ENCODE assay signal across 17 mouse cellular contexts in the genomic region with DNA sequence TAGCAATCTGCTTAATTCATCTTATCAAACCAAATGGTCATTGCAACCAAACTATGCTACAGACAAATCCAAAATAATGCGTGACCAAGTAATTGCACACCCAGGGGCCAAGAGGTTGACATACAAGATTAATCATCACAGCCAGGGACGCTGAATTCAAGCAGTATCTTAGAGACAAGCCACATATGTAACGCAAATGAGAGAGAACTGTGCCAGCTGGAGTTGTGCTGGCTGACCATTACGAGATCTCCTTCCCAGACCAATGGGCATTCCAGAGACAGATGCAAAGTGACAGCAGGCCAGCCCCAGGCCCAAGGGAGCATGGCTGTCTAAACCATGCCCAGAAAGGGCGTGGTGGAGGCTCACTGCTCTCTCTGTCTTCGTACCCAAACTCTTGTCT.
DNase-seq lines count a peak whose midpoint lies in the region; ATAC-seq and TF ChIP-seq lines count a peak whose summit lies in the region.
"Had no signal": no experiment of that assay in that cellular context is flagged by ENCODE, and none has a peak within 500 bp of the region (broad histone marks: within the 10 kb centered on the region; RNA-seq: fewer than 3 reads in every experiment).

No protein-coding gene starts in this region.

- no peaks in the 10 kb centered on the region for H3K27me3 ChIP-seq in hindbrain, embryonic 11.5 days (ENCODE audit: control insufficient read depth, insufficient read depth, low read length)
- no peaks in the 10 kb centered on the region for H3K27me3 ChIP-seq in hindbrain, embryonic 12.5 days
- H3K27me3 ChIP-seq in lung, embryonic 15.5 days, result no peaks in the 10 kb centered on the region
- H3K27me3 ChIP-seq in hindbrain, postnatal 0 days (ENCODE audit: insufficient read depth, low read length), result no peaks in the 10 kb centered on the region
- no peaks in the 10 kb centered on the region for H3K27me3 ChIP-seq in forebrain, embryonic 12.5 days
- H3K27me3 ChIP-seq: embryonic facial prominence, embryonic 15.5 days; limb, embryonic 12.5 days; liver, embryonic 15.5 days had no signal

- no peak for TF ChIP-seq CTCF in hindbrain, postnatal 0 days (IDR thresholded peaks at IDR 0.05; ENCODE audit: low read depth)

- H3K4me3 ChIP-seq in hindbrain, embryonic 11.5 days (ENCODE audit: low read depth, low read length), result no peak overlapping the region
- no peak overlapping the region for H3K4me3 ChIP-seq in hindbrain, embryonic 12.5 days
- no peak overlapping the region for H3K4me3 ChIP-seq in lung, embryonic 15.5 days
- no peak overlapping the region for H3K4me3 ChIP-seq in hindbrain, postnatal 0 days (ENCODE audit: low read length)
- H3K4me3 ChIP-seq in forebrain, embryonic 12.5 days (replicated peaks), result no peak overlapping the region
- H3K4me3 ChIP-seq: embryonic facial prominence, embryonic 15.5 days; gastrocnemius, adult 2 months; limb, embryonic 12.5 days; liver, embryonic 15.5 days had no signal

- H3K27ac ChIP-seq in hindbrain, embryonic 11.5 days (ENCODE audit: low read depth, low read length), result no peak overlapping the region
- no peak overlapping the region for H3K27ac ChIP-seq in hindbrain, embryonic 12.5 days
- H3K27ac ChIP-seq in lung, embryonic 15.5 days, result no peak overlapping the region
- H3K27ac ChIP-seq in hindbrain, postnatal 0 days, result no peak overlapping the region
- H3K27ac ChIP-seq in forebrain, embryonic 12.5 days, result no peak overlapping the region
- H3K27ac ChIP-seq: embryonic facial prominence, embryonic 15.5 days; gastrocnemius, adult 2 months; limb, embryonic 12.5 days; liver, embryonic 15.5 days had no signal

- DNase-seq in hindbrain, embryonic 11.5 days (ENCODE audit: low spot score), result peak; percentile 48
- DNase-seq in lung, postnatal 25 days (ENCODE audit: low spot score), result no peak
- DNase-seq in embryo, embryonic 10 days (ENCODE audit: low spot score), result peak; percentile 69
- peak; percentile 78 for DNase-seq in hindbrain, postnatal 0 days (ENCODE audit: low spot score)
- DNase-seq: cerebellum, adult 9-10 months; gastrocnemius, adult 2 months; kidney, adult 11 months; thymus, postnatal 14 days had no signal

- no peak overlapping the region for H3K9ac ChIP-seq in hindbrain, embryonic 11.5 days (ENCODE audit: low read depth, low read length)
- no peak overlapping the region for H3K9ac ChIP-seq in hindbrain, embryonic 12.5 days
- no peak overlapping the region for H3K9ac ChIP-seq in lung, embryonic 15.5 days
- H3K9ac ChIP-seq in hindbrain, postnatal 0 days (replicated peaks; ENCODE audit: low read length), result no peak overlapping the region
- H3K9ac ChIP-seq in forebrain, embryonic 12.5 days, result no peak overlapping the region
- H3K9ac ChIP-seq: embryonic facial prominence, embryonic 15.5 days; limb, embryonic 12.5 days; liver, embryonic 15.5 days had no signal

- no peaks in the 10 kb centered on the region for H3K4me1 ChIP-seq in hindbrain, embryonic 11.5 days (replicated peaks; ENCODE audit: control insufficient read depth, insufficient read depth, low read length)
- H3K4me1 ChIP-seq in hindbrain, embryonic 12.5 days, result peaks cover 6% of the 10 kb centered on the region
- H3K4me1 ChIP-seq in lung, embryonic 15.5 days, result no peaks in the 10 kb centered on the region
- no peaks in the 10 kb centered on the region for H3K4me1 ChIP-seq in hindbrain, postnatal 0 days (ENCODE audit: insufficient read depth, low read length)
- H3K4me1 ChIP-seq in forebrain, embryonic 12.5 days, result no peaks in the 10 kb centered on the region
- H3K4me1 ChIP-seq: liver, embryonic 15.5 days had no signal

- ATAC-seq in hindbrain, embryonic 11.5 days (ENCODE audit: low FRiP score), result peak; percentile 59; the same call in 1 of the 2 replicates
- no peak for ATAC-seq in hindbrain, embryonic 12.5 days (ENCODE audit: low FRiP score)
- peak; percentile 78 for ATAC-seq in lung, embryonic 15.5 days (ENCODE audit: borderline replicate concordance, extremely low read depth, low FRiP score, low TSS enrichment)
- peak; percentile 87 for ATAC-seq in hindbrain, postnatal 0 days
- no peak for ATAC-seq in forebrain, embryonic 12.5 days (ENCODE audit: low FRiP score)
- ATAC-seq: activated CD4-positive, CD25-positive, alpha-beta regulatory T cell, adult 4 months; forebrain, embryonic 16.5 days had no signal

- H3K36me3 ChIP-seq in hindbrain, embryonic 11.5 days (ENCODE audit: control insufficient read depth, insufficient read depth, low read length), result no peaks in the 10 kb centered on the region
- H3K36me3 ChIP-seq in hindbrain, embryonic 12.5 days, result no peaks in the 10 kb centered on the region
- H3K36me3 ChIP-seq in lung, embryonic 15.5 days, result no peaks in the 10 kb centered on the region
- H3K36me3 ChIP-seq in hindbrain, postnatal 0 days (ENCODE audit: insufficient read depth, low read length), result no peaks in the 10 kb centered on the region
- H3K36me3 ChIP-seq in forebrain, embryonic 12.5 days (replicated peaks), result no peaks in the 10 kb centered on the region
- H3K36me3 ChIP-seq: embryonic facial prominence, embryonic 15.5 days; limb, embryonic 12.5 days; liver, embryonic 15.5 days had no signal

- no peaks in the 10 kb centered on the region for H3K9me3 ChIP-seq in hindbrain, embryonic 11.5 days (ENCODE audit: control insufficient read depth, low read length)
- no peaks in the 10 kb centered on the region for H3K9me3 ChIP-seq in hindbrain, embryonic 12.5 days (replicated peaks)
- no peaks in the 10 kb centered on the region for H3K9me3 ChIP-seq in lung, embryonic 15.5 days
- H3K9me3 ChIP-seq in hindbrain, postnatal 0 days (ENCODE audit: low read length), result no peaks in the 10 kb centered on the region
- H3K9me3 ChIP-seq in forebrain, embryonic 12.5 days, result no peaks in the 10 kb centered on the region
- H3K9me3 ChIP-seq: embryonic facial prominence, embryonic 15.5 days; limb, embryonic 12.5 days; liver, embryonic 15.5 days had no signal

- 30% methylated on average over 6 of the region's 6 CpGs for WGBS in hindbrain, embryonic 11.5 days
- 33% methylated on average over 6 of the region's 6 CpGs for WGBS in hindbrain, embryonic 12.5 days
- 40% methylated on average over 6 of the region's 6 CpGs for WGBS in lung, embryonic 15.5 days
- 26% methylated on average over 6 of the region's 6 CpGs for WGBS in hindbrain, postnatal 0 days
- 81% methylated on average over 6 of the region's 6 CpGs for WGBS in forebrain, embryonic 12.5 days

- no peak overlapping the region for H3K4me2 ChIP-seq in hindbrain, embryonic 11.5 days (replicated peaks; ENCODE audit: low read depth, low read length)
- H3K4me2 ChIP-seq in hindbrain, embryonic 12.5 days (replicated peaks), result no peak overlapping the region
- no peak overlapping the region for H3K4me2 ChIP-seq in lung, embryonic 15.5 days
- H3K4me2 ChIP-seq in hindbrain, postnatal 0 days (ENCODE audit: low read depth, low read length), result no peak overlapping the region
- H3K4me2 ChIP-seq in forebrain, embryonic 12.5 days, result no peak overlapping the region
- H3K4me2 ChIP-seq: embryonic facial prominence, embryonic 15.5 days; limb, embryonic 12.5 days; liver, embryonic 15.5 days; midbrain, embryonic 11.5 days had no signal

Comparison
In these comparisons a context has a peak if more than half of its experiments do, and no peak if none do; other contexts are left out.
1. ATAC-seq: peak in hindbrain, embryonic 11.5 days (single experiment), lung, embryonic 15.5 days (single experiment) and hindbrain, postnatal 0 days (single experiment); none in hindbrain, embryonic 12.5 days (single experiment) and forebrain, embryonic 12.5 days (single experiment).